Mouse (Mus musculus) limb, embryonic 12.5 days (tissue): ENCODE results near the gene Phb2. TPM values are rescaled to one million over a fixed set of nuclear protein-coding genes. Genes with fewer than 3 reads are reported as not detected.

Experiments
- ATAC-seq: fragments of 200-750 bp; cut with Nextera tagmentation; 2 replicates; pipeline ENCODE4 v1.8.0; 2017; ENCODE audit warnings: low read depth, moderate TSS enrichment; ENCODE audit not compliant: insufficient number of reproducible peaks, insufficient read depth, low FRiP score, low TSS enrichment
- H3K27ac ChIP-seq: fragments of 300-500 bp; sonication (generic); 2 replicates; pipeline ENCODE4 v1.5.1; 2016; ENCODE audit warnings: mild to moderate bottlenecking, moderate library complexity
- H3K27me3 ChIP-seq: fragments of 300-500 bp; sonication (generic); 2 replicates; pipeline ENCODE4 v1.6.1; 2016; ENCODE audit warnings: mild to moderate bottlenecking, moderate library complexity
- H3K36me3 ChIP-seq: fragments of 300-500 bp; sonication (generic); 2 replicates; pipeline ENCODE4 v1.6.1; 2016; ENCODE audit warnings: mild to moderate bottlenecking, moderate library complexity
- H3K4me1 ChIP-seq: fragments of 300-500 bp; sonication (generic); replicated peaks from 2 replicates; pipeline ENCODE4 v1.6.1; 2016
- H3K4me2 ChIP-seq: fragments of 300-500 bp; sonication (generic); 2 replicates; pipeline ENCODE4 v1.6.1; 2016; ENCODE audit warnings: mild to moderate bottlenecking, moderate library complexity
- H3K4me3 ChIP-seq: fragments of 300-500 bp; sonication (generic); replicated peaks from 2 replicates; pipeline ENCODE4 v1.5.1; 2016; ENCODE audit warnings: mild to moderate bottlenecking
- H3K9ac ChIP-seq: fragments of 300-500 bp; sonication (generic); replicated peaks from 2 replicates; pipeline ENCODE4 v1.6.1; 2016; ENCODE audit warnings: mild to moderate bottlenecking, moderate library complexity
- H3K9me3 ChIP-seq: fragments of 300-500 bp; sonication (generic); 2 replicates; pipeline ENCODE4 v1.6.1; 2016; ENCODE audit warnings: mild to moderate bottlenecking, moderate library complexity
- WGBS: fragments of 180-500 bp; shearing (Covaris S2); methylation state at CpG from one replicate; pipeline ENCODE4 v1.1.7; 2016; 5-methylcytosine and 5-hydroxymethylcytosine counted together
- polyA plus RNA-seq: library from polyadenylated mRNA; unstranded; fragments of >200 nt; fragmentation: Nextera tagmentation; extraction: Ambion mirVana; gene quantifications from 2 replicates; pipeline ENCODE4 v1.2.1, GENCODE M21; 2016

Phb2 gene
- polyA plus RNA-seq, 1 experiment from 2014 or later: 367 TPM

DNA sequence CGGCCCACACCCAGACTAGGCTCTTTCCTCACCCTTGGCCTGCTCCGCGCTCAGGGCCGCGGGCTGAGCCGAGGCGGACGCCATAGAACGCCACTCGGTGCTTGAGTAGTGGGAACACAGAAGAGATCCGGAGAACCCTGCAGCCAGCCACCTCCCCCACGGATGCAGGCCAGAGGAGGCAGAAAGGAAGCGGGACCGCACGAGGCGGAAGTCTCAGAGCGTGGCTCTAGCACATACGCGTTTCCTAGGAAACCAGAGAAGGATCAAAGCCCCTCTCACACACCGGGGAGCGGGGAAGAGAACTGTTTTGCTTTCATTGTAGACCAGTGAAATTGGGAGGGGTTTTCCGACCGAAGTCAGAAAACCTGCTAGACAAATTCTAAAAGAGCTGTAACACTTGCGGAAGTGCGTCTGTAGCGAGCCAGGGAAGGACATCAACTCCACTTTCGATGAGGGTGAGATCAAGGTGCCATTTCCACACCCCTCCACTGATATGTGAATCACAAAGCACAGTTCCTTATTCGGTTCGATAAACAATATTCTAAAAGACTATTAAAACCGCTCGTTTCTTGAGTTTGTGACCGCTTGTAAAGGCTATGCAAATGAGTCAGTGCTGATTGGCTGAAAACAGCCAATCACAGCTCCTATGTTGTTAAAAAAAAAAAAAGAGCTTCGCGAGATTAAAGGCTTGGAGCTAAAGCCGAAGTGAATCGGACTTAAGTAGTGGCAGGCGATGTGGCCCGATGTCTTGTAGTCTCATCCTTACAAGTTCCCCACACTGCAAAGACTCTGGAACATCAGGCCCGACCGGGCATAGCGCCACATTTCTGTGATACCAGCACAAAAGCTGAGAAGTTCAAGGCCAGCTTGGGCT is 29.0 kb downstream of the Phb2 start, which contains the start of gene Grcc10:
Grcc10 (minus strand) TSS at position 487 of the 874 bp plus-strand sequence.
- H3K27me3 ChIP-seq: no peaks in the 10 kb centered on the region
- peak within 1 kb of the TSS; percentile 100 for H3K27ac ChIP-seq
- H3K4me3 ChIP-seq: peak within 1 kb of the TSS; percentile 57
- peak within 1 kb of the TSS; percentile 90 for H3K9ac ChIP-seq
- peaks cover 36% of the 10 kb centered on the region for H3K4me1 ChIP-seq
- peak within 1 kb of the TSS; percentile 73 for H3K4me2 ChIP-seq
- H3K36me3 ChIP-seq: peaks cover 39% of the 10 kb centered on the region
- under 1% methylated on average over 41 of the region's 41 CpGs for WGBS
- ATAC-seq: peak; percentile 66
- H3K9me3 ChIP-seq: no peaks in the 10 kb centered on the region

DNA sequence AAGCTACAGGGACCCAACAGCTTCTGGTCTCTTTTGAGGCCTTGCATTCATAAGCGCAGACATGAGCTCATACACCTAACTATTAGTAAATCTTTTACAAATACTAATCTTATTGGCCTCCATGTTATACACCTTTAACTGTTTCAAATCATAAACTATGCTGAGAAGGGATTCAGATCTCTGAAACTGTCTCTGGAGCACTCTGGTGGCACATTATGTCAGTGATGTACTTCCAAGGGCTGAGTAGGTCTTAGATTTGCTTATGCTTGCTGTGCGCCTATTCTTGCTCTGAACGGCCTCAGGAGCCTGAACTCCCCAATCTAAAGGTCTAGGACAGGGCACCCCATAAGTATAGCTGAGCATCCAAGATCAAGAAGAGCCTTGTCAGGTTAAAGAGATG is 29.7 kb downstream of the Phb2 start:
- H3K27me3 ChIP-seq: no peaks in the 10 kb centered on the region
- peaks cover 43% of the 10 kb centered on the region for H3K4me1 ChIP-seq
- no peak for ATAC-seq
- H3K9ac ChIP-seq: no peak overlapping the region; the same call in 1 of the 2 replicates
- peak overlapping the region; percentile 73 for H3K4me2 ChIP-seq
- H3K9me3 ChIP-seq: no peaks in the 10 kb centered on the region
- peaks cover 46% of the 10 kb centered on the region for H3K36me3 ChIP-seq
- H3K27ac ChIP-seq: peak overlapping the region; percentile 100
- peak overlapping the region; percentile 57 for H3K4me3 ChIP-seq
- WGBS: 70% methylated on average over 3 of the region's 3 CpGs

DNA sequence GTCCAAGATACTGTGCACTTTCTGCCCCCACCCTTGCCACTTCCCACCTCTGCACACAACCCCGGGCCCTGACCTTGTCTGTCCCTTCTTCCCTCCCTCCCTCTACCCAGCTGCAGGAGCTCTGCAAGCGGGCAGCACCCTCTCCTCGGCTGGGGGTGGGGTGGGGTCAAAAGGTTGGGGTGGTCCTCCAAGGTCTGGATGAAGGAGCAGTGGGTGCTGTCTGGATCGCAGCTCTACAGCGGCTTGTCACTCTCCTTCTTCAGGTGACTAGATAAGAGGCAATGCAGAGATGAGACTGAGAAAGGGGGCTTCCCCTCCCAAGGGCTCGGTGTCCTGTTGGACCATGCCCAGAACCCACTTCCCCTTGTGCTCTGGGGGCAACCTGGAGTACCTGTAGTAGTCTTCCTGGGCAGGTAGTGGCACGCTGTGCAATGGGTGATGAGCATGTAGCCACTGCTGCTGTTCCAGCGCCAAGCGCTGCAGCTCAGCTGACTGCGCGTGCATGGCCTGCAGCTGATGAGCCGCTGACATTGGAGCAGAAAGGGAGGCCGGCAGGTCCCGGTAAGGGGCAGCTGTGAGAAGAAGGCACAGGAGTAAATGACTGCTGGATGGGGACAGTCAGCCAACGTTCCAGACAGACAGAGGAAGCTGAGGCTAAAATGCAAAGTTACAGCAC is 30.8 kb downstream of the Phb2 start:
- ATAC-seq: no peak
- 89% methylated on average over 15 of the region's 15 CpGs for WGBS
- Histone ChIP-seq H3K4me2 (no peak overlapping the region), H3K27me3 (no peaks in the 10 kb centered on the region), H3K36me3 (peaks cover 58% of the 10 kb centered on the region), H3K4me1 (peaks cover 48% of the 10 kb centered on the region), H3K9ac (no peak overlapping the region), H3K27ac (peak overlapping the region; percentile 7; the same call in 1 of the 2 replicates), H3K9me3 (no peaks in the 10 kb centered on the region), H3K4me3 (no peak overlapping the region)

DNA sequence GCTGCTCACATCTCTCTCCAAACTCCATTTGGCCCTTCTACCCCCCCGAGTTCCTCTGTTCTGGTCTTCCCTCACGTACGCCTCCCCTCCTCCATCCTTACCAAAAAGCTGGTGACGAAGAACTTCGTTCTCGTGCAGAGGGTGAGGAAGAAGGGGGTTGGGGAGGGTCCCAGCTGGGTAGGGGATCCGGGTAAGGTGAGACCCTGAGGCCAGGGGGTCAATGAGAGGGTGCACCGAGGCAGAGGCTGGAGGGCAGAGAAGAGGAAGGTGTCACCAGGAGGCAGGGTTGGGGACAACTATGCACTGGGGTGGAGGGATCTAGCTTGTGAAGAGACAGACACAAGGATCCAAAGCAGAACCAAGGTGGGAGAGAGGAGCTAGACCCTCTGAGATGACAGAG is 31.5 kb downstream of the Phb2 start:
- Histone ChIP-seq H3K9me3 (no peaks in the 10 kb centered on the region), H3K4me2 (no peak overlapping the region), H3K4me3 (no peak overlapping the region), H3K27me3 (no peaks in the 10 kb centered on the region), H3K36me3 (peaks cover 63% of the 10 kb centered on the region), H3K27ac (no peak overlapping the region), H3K4me1 (peaks cover 43% of the 10 kb centered on the region), H3K9ac (no peak overlapping the region)
- ATAC-seq: no peak
- 89% methylated on average over 8 of the region's 8 CpGs for WGBS

DNA sequence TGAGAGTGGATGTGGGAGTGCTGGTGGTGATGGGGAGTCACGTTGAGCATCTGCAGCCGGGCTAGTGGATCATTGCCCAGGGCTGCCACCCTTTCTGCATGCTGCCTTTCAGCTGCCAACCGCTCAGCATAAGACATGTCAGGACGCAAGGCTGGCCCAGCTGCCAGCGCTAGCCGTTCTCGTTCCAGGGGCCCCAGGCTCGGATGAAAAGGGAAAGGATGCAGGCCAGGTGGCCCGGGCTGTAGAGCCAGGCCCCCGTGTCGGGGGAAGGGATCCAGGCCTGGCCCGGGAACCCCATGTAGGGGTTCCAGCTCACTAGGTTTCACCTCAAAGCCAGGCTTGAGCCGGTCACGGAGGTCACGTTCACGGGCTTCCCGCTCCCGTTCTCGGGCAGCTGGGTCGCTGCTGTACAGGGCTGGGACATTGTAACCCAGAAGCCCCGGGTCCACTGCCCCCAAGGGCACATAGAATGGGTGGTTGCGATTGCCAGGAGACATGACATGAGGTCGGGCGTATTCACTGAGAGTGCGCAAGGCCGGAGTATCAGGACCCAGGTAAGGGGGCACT is 32.7 kb downstream of the Phb2 start:
- Histone ChIP-seq H3K9ac (peak overlapping the region; percentile 50; the same call in 1 of the 2 replicates), H3K27ac (peak overlapping the region; percentile 93)

DNA sequence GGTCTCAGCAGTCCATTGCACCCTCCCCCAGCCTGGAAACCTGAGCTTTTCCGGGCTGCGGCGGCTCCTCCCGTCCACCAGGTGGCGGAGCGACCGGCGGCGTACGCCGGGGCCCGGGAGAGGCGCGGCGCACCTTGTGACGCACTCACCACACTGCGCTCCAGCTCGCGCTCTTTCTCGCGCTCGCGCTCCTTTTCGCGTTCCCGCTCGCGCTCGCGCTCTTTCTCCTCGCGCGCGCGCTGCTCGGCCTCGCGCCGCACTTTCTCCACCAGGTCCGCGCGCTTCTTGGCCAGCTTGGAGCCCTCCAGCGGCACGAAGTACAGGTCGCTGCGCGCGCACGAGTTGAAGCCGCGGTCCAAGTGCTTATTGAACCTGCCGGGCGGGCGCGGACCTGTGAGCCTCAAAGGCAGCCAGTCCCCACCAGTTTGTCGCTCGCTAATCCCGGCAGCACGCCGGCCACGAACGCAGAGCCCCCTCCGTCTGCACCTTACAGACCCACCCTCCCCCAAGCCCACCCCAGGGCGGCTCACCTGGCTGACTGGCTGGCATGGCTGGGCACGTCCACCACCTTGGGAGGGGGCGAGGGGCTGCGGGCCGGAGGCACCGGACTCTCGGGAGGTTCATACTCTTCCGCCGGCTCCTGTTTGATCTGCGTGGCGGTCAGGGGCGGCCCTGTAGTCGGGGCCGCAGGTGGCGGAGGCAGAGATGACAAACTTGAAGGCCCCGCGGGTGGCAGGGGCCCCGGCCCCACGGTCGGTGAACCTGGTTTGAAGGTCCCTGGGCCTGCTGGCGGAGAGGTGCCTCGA is 33.6 kb downstream of the Phb2 start:
- Histone ChIP-seq H3K36me3 (peaks cover 70% of the 10 kb centered on the region), H3K4me3 (peak overlapping the region; percentile 47), H3K4me2 (peak overlapping the region; percentile 89), H3K27me3 (no peaks in the 10 kb centered on the region), H3K9ac (peak overlapping the region; percentile 80), H3K9me3 (no peaks in the 10 kb centered on the region), H3K4me1 (peaks cover 30% of the 10 kb centered on the region), H3K27ac (peak overlapping the region; percentile 93)
- peak; percentile 82 for ATAC-seq
- WGBS: under 1% methylated on average over 85 of the region's 85 CpGs

More for the DNA sequence above, 32.7 kb downstream of the Phb2 start:
- no peak for ATAC-seq
- Histone ChIP-seq H3K36me3 (peaks cover 68% of the 10 kb centered on the region), H3K4me1 (peaks cover 31% of the 10 kb centered on the region), H3K4me3 (peak overlapping the region; percentile 47), H3K4me2 (peak overlapping the region; percentile 89), H3K27me3 (no peaks in the 10 kb centered on the region), H3K9me3 (no peaks in the 10 kb centered on the region)
- 72% methylated on average over 26 of the region's 26 CpGs for WGBS

DNA sequence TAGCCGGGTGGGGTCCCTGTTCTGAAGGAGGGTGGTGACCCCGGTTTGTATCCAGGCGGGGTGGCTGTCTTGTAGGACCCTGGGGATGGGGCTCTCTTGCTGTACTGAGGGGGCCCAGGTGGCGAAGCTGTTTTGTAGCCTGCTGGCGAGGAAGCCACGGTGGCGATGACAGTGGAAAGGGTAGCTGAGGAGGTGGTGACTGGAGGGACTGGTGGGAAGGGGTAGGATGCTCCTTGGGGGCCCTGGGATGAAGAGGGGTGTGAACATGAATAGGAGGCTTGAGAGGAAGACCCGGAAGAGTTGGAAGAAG is 34.1 kb downstream of the Phb2 start:
- Histone ChIP-seq H3K9me3 (no peaks in the 10 kb centered on the region), H3K9ac (peak overlapping the region; percentile 80), H3K27ac (peak overlapping the region; percentile 93), H3K4me1 (peaks cover 30% of the 10 kb centered on the region), H3K27me3 (no peaks in the 10 kb centered on the region), H3K4me2 (peak overlapping the region; percentile 89), H3K36me3 (peaks cover 70% of the 10 kb centered on the region), H3K4me3 (peak overlapping the region; percentile 47)
- peak; percentile 9 for ATAC-seq
- WGBS: 12% methylated on average over 8 of the region's 8 CpGs

DNA sequence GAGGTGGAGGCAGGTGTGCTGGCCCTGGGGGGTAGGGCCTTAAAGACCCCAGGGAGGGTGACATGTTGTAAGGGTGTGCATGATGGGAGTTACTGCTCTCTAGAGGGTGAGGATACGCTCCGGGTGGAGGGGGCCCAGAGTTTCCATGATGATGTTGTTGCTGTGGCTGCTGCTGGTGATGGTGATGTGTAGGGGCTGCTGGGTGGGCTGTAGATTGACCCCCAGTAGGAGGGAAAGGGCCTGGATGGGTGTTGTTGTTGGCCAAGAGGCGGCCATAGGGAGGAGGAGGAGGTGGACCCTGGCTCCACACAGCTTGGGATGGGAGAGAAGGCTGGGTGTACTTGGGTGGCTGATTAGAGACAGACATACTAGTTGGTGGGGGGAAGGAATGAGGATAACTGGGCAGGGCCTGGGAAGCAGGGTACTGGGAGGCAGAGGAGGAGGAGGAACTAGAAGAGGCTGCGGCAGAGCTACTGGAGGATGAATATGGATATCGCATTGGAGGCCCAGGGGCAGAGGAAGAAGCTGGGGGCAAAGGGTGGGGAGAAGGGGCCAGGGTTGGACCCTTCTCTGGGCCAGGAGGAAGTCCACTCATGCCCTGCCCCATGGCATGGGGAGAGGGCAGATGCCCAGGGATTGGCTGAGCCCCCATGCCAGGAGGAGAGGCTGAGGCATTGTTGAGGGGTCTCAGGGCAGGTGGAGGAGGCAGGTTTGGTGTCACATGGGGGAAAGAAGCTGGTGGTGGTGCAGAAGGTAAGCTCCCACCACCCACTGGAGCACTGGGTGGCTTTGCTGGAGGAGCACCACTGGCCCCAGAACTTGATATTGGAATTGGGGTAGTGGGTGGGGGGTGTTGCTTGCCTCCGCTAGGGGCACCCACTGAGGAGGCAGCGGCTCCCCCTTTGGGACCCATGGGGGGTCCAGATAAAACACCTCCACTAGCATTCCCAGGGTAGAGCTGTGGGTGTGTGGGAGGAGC is 34.8 kb downstream of the Phb2 start:
- Histone ChIP-seq H3K9ac (peak overlapping the region; percentile 23; the same call in 1 of the 2 replicates), H3K4me1 (peaks cover 25% of the 10 kb centered on the region), H3K36me3 (peaks cover 70% of the 10 kb centered on the region), H3K9me3 (no peaks in the 10 kb centered on the region), H3K4me3 (peak overlapping the region; percentile 47), H3K4me2 (peak overlapping the region; percentile 89), H3K27me3 (no peaks in the 10 kb centered on the region), H3K27ac (peak overlapping the region; percentile 93; the same call in 1 of the 2 replicates)
- whole genome bisulfite sequencing: 90% methylated on average over 7 of the region's 7 CpGs
- ATAC-seq: no peak

DNA sequence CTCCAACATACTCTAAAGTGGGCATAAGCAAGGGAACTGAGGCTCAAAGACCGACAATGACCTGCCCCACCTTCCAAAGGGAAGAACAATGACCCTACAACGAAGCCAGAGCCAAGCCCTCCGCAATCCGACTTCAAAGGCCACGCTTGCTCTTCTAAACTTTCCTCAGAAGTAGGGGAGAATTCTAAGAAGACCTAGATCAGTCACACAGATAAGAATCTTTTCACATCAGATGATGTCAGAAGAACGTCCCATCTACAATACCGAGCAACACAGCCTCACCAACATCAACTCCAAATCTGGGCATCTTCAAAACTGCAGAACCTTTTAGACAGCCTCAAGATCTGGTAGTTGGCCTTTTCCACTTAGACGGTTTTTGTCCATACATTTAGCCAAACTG is 38.3 kb downstream of the Phb2 start:
- whole genome bisulfite sequencing: 81% methylated on average over 8 of the region's 8 CpGs
- Histone ChIP-seq H3K4me1 (peaks cover 37% of the 10 kb centered on the region), H3K9ac (no peak overlapping the region), H3K36me3 (peaks cover 49% of the 10 kb centered on the region), H3K9me3 (no peaks in the 10 kb centered on the region), H3K27ac (no peak overlapping the region), H3K4me3 (no peak overlapping the region), H3K27me3 (no peaks in the 10 kb centered on the region), H3K4me2 (no peak overlapping the region)
- no peak for ATAC-seq

DNA sequence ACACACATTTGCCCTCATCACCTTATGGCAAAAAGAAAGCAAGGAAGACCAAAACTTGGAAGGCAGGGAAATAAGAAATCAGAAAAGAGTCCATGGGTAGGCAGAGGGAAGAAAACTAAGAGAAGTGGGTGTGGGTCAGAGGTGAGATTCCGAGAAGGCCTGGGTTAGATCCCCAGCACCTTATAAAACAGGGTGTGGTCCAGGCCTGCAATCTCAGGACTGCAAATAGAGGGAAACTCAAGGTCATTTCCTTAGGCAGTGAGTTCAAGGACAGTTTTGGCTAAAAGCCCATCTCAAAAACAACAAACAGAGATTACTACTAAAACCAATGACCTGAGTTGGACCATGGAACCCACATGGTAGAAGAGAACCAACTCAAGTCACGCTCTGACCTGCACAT is 41.7 kb downstream of the Phb2 start:
- ATAC-seq: no peak
- H3K27me3 ChIP-seq: no peaks in the 10 kb centered on the region
- H3K9me3 ChIP-seq: no peaks in the 10 kb centered on the region
- peak overlapping the region; percentile 87 for H3K4me2 ChIP-seq
- 84% methylated on average over 2 of the region's 2 CpGs for WGBS
- peaks cover 20% of the 10 kb centered on the region for H3K36me3 ChIP-seq
- no peak overlapping the region for H3K4me3 ChIP-seq
- H3K9ac ChIP-seq: no peak overlapping the region
- H3K27ac ChIP-seq: no peak overlapping the region
- peaks cover 42% of the 10 kb centered on the region for H3K4me1 ChIP-seq
